Mouse (Mus musculus) layer of hippocampus, postnatal 14 days (tissue): ENCODE results near the gene Hpd. TPM values are rescaled to one million over a fixed set of nuclear protein-coding genes. Genes with fewer than 3 reads are reported as not detected.

Source experiments
- total RNA-seq, 2 experiments: library from RNA; stranded (reverse); gene quantifications; 2 replicates each; pipeline ENCODE4 v1.2.3; 2021

The Hpd gene
- total RNA-seq, 2 experiments from 2014 or later, result not detected

Other genes starting within 250 kb of the Hpd start
- 10 to 100 TPM; 41.3 to 54.5 TPM for gene Kdm2b, start 192.9 kb downstream of the Hpd start, total RNA-seq
- 10 to 100 TPM; 15.1 to 16.2 TPM for gene Orai1, start 167.7 kb downstream of the Hpd start, total RNA-seq
- gene Morn3, start 135.7 kb downstream of the Hpd start, total RNA-seq, result under 1 TPM; 0.62 to 0.79 TPM
- gene Tmem120b, start 114.3 kb downstream of the Hpd start, total RNA-seq, result 10 to 100 TPM; 20.1 to 20.3 TPM
- 10 to 100 TPM; 42.3 to 42.9 TPM for gene Rhof, start 50.0 kb downstream of the Hpd start, total RNA-seq
- 10 to 100 TPM; 31.1 to 31.2 TPM for gene Setd1b, start 40.5 kb downstream of the Hpd start, total RNA-seq
- 10 to 100 TPM; 30.9 to 42.8 TPM for gene Psmd9, start 13.3 kb downstream of the Hpd start, total RNA-seq
- gene Wdr66, start 69.4 kb upstream of the Hpd start, total RNA-seq, result 1 to 10 TPM; 3.7 to 5.4 TPM
- gene Bcl7a, start 161.1 kb upstream of the Hpd start, total RNA-seq, result 10 to 100 TPM; 66.9 TPM
- gene Mlxip, start 212.1 kb upstream of the Hpd start, total RNA-seq, result 10 to 100 TPM; 22.9 to 25.2 TPM